Mouse (Mus musculus) bone marrow macrophage, adult 2 months (primary cell): ENCODE data around the gene Spaca4.

Experiments
- CTCF ChIP-seq: IDR thresholded peaks from 2 replicates; pipeline ENCODE4 v1.5.1; 2012; ENCODE audit warnings: low read depth, mild to moderate bottlenecking, low read length, moderate library complexity
- POLR2A ChIP-seq: IDR thresholded peaks from 2 replicates; pipeline ENCODE4 v1.6.1; 2012; ENCODE audit warnings: mild to moderate bottlenecking, low read depth, low read length, borderline replicate concordance

DNA sequence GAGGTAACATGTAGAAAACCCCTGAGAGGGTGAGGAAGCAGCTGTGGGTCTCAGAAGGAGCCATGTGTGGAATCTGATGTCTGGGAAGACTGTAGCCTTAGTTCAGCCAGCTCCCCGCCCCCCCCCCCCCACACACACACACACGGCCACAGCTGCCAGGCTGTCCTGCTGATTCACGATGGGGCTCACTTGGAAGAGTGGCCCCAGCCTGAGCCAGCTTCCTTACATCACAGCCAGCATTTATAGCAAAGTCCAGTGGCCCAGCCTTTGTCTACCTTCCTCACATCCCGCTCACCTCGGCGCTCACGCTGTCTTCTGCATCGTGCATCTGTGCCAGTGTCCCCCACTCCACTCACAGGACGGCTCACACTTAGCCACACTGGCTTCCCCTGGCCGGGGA is 23.8 kb upstream of the Spaca4 start:
- no peak for TF ChIP-seq POLR2A
- no peak for TF ChIP-seq CTCF
